Mouse (Mus musculus) stomach, embryonic 14.5 days (tissue): ENCODE data around the gene Tmem218. TPM values are rescaled to one million over a fixed set of nuclear protein-coding genes. Genes with fewer than 3 reads are reported as not detected.
A peak's percentile ranks its signal among the peaks of the same experiment; 100 is the strongest.

Experiments
- ATAC-seq: fragments of 200-750 bp; cut with Nextera tagmentation; 2 replicates; pipeline ENCODE4 v1.8.0; 2017; ENCODE audit warnings: low read depth, moderate TSS enrichment; ENCODE audit not compliant: insufficient number of reproducible peaks, insufficient read depth, low FRiP score
- H3K27ac ChIP-seq: fragments of 300-500 bp; sonication (generic); 2 replicates; pipeline ENCODE4 v1.5.1; 2014; ENCODE audit warnings: mild to moderate bottlenecking, low read length, moderate library complexity, mixed read lengths
- H3K27me3 ChIP-seq: fragments of 300-500 bp; sonication (generic); 2 replicates; pipeline ENCODE4 v1.6.1; 2014; ENCODE audit warnings: low read length, control low read depth, mixed read lengths; ENCODE audit not compliant: control insufficient read depth, insufficient read depth
- H3K36me3 ChIP-seq: fragments of 300-500 bp; sonication (generic); 2 replicates; pipeline ENCODE4 v1.6.1; 2014; ENCODE audit warnings: mild to moderate bottlenecking, control low read depth, low read length, moderate library complexity, mixed read lengths; ENCODE audit not compliant: control insufficient read depth, insufficient read depth
- H3K4me1 ChIP-seq: fragments of 300-500 bp; sonication (generic); 2 replicates; pipeline ENCODE4 v1.6.1; 2014; ENCODE audit warnings: low read length, control low read depth, mixed read lengths; ENCODE audit not compliant: control insufficient read depth, insufficient read depth
- H3K4me2 ChIP-seq: fragments of 300-500 bp; sonication (generic); replicated peaks from 2 replicates; pipeline ENCODE4 v1.6.1; 2014; ENCODE audit warnings: low read depth, low read length, control low read depth
- H3K4me3 ChIP-seq: fragments of 300-500 bp; sonication (generic); 2 replicates; pipeline ENCODE4 v1.5.1; 2014; ENCODE audit warnings: low read depth, low read length, control low read depth
- H3K9ac ChIP-seq: fragments of 300-500 bp; sonication (generic); replicated peaks from 2 replicates; pipeline ENCODE4 v1.6.1; 2014; ENCODE audit warnings: low read depth, mild to moderate bottlenecking, control low read depth, low read length, moderate library complexity, mixed read lengths
- H3K9me3 ChIP-seq: fragments of 300-500 bp; sonication (generic); 2 replicates; pipeline ENCODE4 v1.6.1; 2016; ENCODE audit warnings: low read depth, low read length, control low read depth; ENCODE audit not compliant: control insufficient read depth
- WGBS: fragments of 180-500 bp; shearing (Covaris S2); extraction: QIAGEN DNeasy Blood & Tissue Kit; methylation state at CpG from one replicate; pipeline ENCODE4 v1.1.7; 2014; 5-methylcytosine and 5-hydroxymethylcytosine counted together
- polyA plus RNA-seq: library from polyadenylated mRNA; unstranded; fragments of >200 nt; fragmentation: Nextera tagmentation; extraction: Ambion mirVana; gene quantifications from 2 replicates; pipeline ENCODE4 v1.2.1, GENCODE M21; 2014

The Tmem218 gene
- polyA plus RNA-seq, 1 experiment from 2014 or later = 12.5 TPM

- WGBS = 86% methylated on average over 3 of the region's 3 CpGs
- H3K4me1 ChIP-seq = no peaks in the 10 kb centered on the region
- no peak for ATAC-seq
Observed at GRCm38 (mm10) chr9:37242764-37243163, 34.7 kb downstream of the Tmem218 start.

GRCm38 (mm10) chr9:37244600-37244999, 36.6 kb downstream of the Tmem218 start:
- Histone ChIP-seq H3K4me2 (no peak overlapping the region), H3K9me3 (no peaks in the 10 kb centered on the region), H3K4me3 (no peak overlapping the region), H3K4me1 (peaks cover 6% of the 10 kb centered on the region), H3K36me3 (no peaks in the 10 kb centered on the region), H3K9ac (no peak overlapping the region), H3K27me3 (no peaks in the 10 kb centered on the region; the same call in 1 of the 2 replicates), H3K27ac (no peak overlapping the region)
- 88% methylated on average over 1 of the region's 1 CpGs for WGBS
- no peak for ATAC-seq

More at GRCm38 (mm10) chr9:37242764-37243163, 34.7 kb downstream of the Tmem218 start:
- Histone ChIP-seq H3K27ac (no peak overlapping the region), H3K9me3 (no peaks in the 10 kb centered on the region), H3K9ac (no peak overlapping the region), H3K4me3 (no peak overlapping the region), H3K4me2 (no peak overlapping the region), H3K36me3 (no peaks in the 10 kb centered on the region), H3K27me3 (no peaks in the 10 kb centered on the region; the same call in 1 of the 2 replicates)

- WGBS = 38% methylated on average over 2 of the region's 2 CpGs
- Histone ChIP-seq H3K9me3 (no peaks in the 10 kb centered on the region), H3K4me2 (no peak overlapping the region), H3K4me3 (no peak overlapping the region), H3K4me1 (peaks cover 6% of the 10 kb centered on the region), H3K36me3 (no peaks in the 10 kb centered on the region), H3K27me3 (no peaks in the 10 kb centered on the region; the same call in 1 of the 2 replicates), H3K27ac (no peak overlapping the region), H3K9ac (no peak overlapping the region)
- no peak for ATAC-seq
Observed at GRCm38 (mm10) chr9:37245404-37245803, 37.4 kb downstream of the Tmem218 start.

DNA sequence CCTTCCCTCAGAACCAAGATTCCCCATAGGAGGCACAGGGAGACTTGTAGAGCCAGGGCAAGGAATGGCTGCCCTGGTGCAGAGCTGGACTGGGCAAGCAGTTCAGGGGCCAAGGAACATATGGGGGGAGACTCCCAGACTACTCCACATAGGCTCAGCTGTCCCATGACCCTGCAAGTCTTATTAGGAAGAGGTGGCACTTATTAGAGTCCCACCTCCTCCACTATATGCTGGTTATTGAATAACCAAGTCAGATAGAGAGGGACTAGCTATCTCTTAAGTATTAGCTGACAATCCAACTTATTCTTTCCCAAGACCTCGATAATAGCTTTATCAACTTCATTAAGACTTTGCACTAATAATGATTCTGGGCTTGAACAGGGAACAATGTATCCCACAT, 37.8 kb downstream of the Tmem218 start:
- no peak for ATAC-seq
- no peaks in the 10 kb centered on the region for H3K9me3 ChIP-seq
- no peaks in the 10 kb centered on the region for H3K36me3 ChIP-seq
- no peak overlapping the region for H3K4me3 ChIP-seq
- H3K27me3 ChIP-seq = no peaks in the 10 kb centered on the region; the same call in 1 of the 2 replicates
- H3K27ac ChIP-seq = no peak overlapping the region
- no peak overlapping the region for H3K4me2 ChIP-seq
- no peak overlapping the region for H3K9ac ChIP-seq
- H3K4me1 ChIP-seq = peaks cover 6% of the 10 kb centered on the region
- WGBS = 79% methylated on average over 1 of the region's 1 CpGs

DNA sequence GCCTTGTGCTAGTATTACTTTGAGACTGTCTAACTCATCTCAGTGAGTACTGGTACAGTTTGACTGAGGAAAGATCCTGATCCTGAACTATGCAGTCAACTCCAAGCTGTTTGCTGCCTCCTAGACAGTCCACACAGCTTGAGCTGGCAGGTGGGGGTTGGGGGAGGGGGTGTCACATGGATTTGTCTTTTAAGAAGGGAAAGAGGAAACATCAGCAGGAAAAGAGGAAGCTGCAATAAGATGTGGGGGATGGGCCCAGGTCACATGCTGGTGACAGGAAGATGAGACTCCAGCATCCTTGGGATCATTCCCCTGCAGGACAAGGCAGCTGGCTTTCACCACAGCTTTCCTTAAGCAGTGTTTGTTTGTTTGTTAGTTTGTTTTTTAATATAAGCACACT, 39.4 kb downstream of the Tmem218 start:
- no peak overlapping the region for H3K4me2 ChIP-seq
- no peak overlapping the region for H3K9ac ChIP-seq
- ATAC-seq = no peak
- no peak overlapping the region for H3K27ac ChIP-seq
- H3K4me3 ChIP-seq = no peak overlapping the region
- H3K27me3 ChIP-seq = no peaks in the 10 kb centered on the region; the same call in 1 of the 2 replicates
- H3K4me1 ChIP-seq = peaks cover 6% of the 10 kb centered on the region
- no peaks in the 10 kb centered on the region for H3K9me3 ChIP-seq
- H3K36me3 ChIP-seq = no peaks in the 10 kb centered on the region

DNA sequence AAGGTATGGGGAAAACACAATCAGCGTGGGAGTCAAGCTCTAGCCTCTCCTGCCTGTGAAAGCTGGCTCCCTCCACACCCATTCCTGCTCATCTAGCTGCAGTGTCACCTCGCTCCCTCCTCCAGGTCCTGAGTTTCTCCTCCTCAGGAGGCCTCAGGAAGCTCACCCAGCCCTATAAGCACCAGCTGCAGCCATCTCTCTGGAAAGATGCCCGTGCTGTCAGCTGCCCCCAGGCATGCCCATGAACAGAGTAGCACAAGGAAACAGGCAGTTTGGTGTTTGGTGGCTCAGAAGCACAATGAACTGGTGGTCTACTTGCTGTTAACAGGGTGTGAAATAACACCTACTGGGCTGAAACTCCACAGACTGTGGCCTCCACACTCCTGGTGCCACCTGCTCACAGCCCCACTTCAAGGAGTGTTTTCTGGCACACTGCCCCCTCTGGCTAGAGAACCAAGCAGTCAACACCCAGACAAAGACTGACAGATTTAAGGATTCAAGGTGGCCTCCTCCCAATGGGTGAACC, 40.4 kb downstream of the Tmem218 start:
- no peak for ATAC-seq
- no peaks in the 10 kb centered on the region for H3K36me3 ChIP-seq
- no peak overlapping the region for H3K4me3 ChIP-seq
- no peak overlapping the region for H3K27ac ChIP-seq
- no peaks in the 10 kb centered on the region; the same call in 1 of the 2 replicates for H3K27me3 ChIP-seq
- no peak overlapping the region for H3K9ac ChIP-seq
- WGBS = 44% methylated on average over 3 of the region's 3 CpGs
- no peak overlapping the region for H3K4me2 ChIP-seq
- H3K4me1 ChIP-seq = peaks cover 6% of the 10 kb centered on the region
- no peaks in the 10 kb centered on the region for H3K9me3 ChIP-seq

GRCm38 (mm10) chr9:37249976-37250375, 42.0 kb downstream of the Tmem218 start:
- no peak for ATAC-seq
- no peaks in the 10 kb centered on the region for H3K9me3 ChIP-seq
- H3K9ac ChIP-seq = no peak overlapping the region
- H3K27me3 ChIP-seq = no peaks in the 10 kb centered on the region; the same call in 1 of the 2 replicates
- peaks cover 6% of the 10 kb centered on the region for H3K4me1 ChIP-seq
- no peak overlapping the region for H3K27ac ChIP-seq
- no peak overlapping the region for H3K4me3 ChIP-seq
- WGBS = 77% methylated on average over 3 of the region's 3 CpGs
- H3K4me2 ChIP-seq = no peak overlapping the region
- no peaks in the 10 kb centered on the region for H3K36me3 ChIP-seq

- Histone ChIP-seq H3K36me3 (no peaks in the 10 kb centered on the region), H3K27me3 (no peaks in the 10 kb centered on the region; the same call in 1 of the 2 replicates), H3K4me2 (no peak overlapping the region), H3K4me3 (no peak overlapping the region), H3K27ac (no peak overlapping the region), H3K9me3 (no peaks in the 10 kb centered on the region), H3K9ac (no peak overlapping the region), H3K4me1 (peaks cover 6% of the 10 kb centered on the region)
- 75% methylated on average over 6 of the region's 6 CpGs for WGBS
- ATAC-seq = no peak
Observed at GRCm38 (mm10) chr9:37250631-37251030, 42.6 kb downstream of the Tmem218 start.

DNA sequence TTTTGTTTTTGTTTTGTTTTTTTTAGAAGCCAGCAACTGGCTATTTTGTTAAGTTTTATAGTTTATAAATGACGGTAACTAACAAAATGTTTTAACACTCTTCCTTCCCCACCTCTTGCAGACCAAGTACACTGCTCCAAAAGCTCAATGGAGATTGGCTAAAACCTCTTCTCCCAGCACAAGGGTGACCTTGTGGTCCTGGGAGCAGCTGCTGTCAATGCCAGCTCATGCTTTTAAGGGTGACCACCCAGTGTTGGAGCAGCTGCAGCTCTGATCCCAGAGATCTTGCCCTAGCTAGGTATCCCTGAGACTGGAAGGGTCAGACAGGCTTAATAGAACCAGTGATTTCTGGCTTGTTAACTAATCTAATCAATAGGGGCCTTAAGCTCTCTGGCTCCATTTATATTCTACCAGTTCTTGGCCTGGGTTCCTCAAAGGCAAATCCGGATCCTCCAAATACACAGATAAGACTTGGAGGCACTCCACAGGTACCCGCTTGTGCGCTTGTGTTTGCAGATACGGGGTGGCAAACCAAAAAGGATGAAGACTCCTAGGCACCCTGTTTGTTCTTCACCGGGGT, 46.6 kb downstream of the Tmem218 start:
- no peak overlapping the region for H3K9ac ChIP-seq
- ATAC-seq = no peak
- WGBS = 18% methylated on average over 6 of the region's 6 CpGs

More for the DNA sequence above, 46.6 kb downstream of the Tmem218 start:
- no peaks in the 10 kb centered on the region for H3K9me3 ChIP-seq
- H3K27ac ChIP-seq = no peak overlapping the region
- H3K27me3 ChIP-seq = no peaks in the 10 kb centered on the region
- H3K4me2 ChIP-seq = peak overlapping the region; percentile 85
- no peaks in the 10 kb centered on the region for H3K36me3 ChIP-seq
- peak overlapping the region; percentile 29 for H3K4me3 ChIP-seq
- no peaks in the 10 kb centered on the region for H3K4me1 ChIP-seq
